Mouse (Mus musculus): Measurements from ENCODE around the gene Zc3h13. TPM values are rescaled to one million over a fixed set of nuclear protein-coding genes. Genes with fewer than 3 reads are reported as not detected.

Gene Zc3h13
- polyA plus RNA-seq, 1 experiment from 2014 or later, result 23.2 TPM

GRCm38 (mm10) chr14:75377612-75378011 is 93.4 kb downstream of the Zc3h13 start:
- ATAC-seq (replicated peaks; ENCODE audit: extremely low read depth, insufficient read depth, low FRiP score), result no peak
- Histone ChIP-seq H3K9ac (ENCODE audit: low read length) (no peak overlapping the region), H3K27ac (ENCODE audit: low read length) (no peak overlapping the region), H3K36me3 (ENCODE audit: control insufficient read depth, insufficient read depth) (no peaks in the 10 kb centered on the region), H3K4me2 (ENCODE audit: low read depth, low read length) (no peak overlapping the region), H3K27me3 (ENCODE audit: control insufficient read depth, insufficient read depth, low read length) (no peaks in the 10 kb centered on the region), H3K4me1 (ENCODE audit: control insufficient read depth, insufficient read depth, low read length) (no peaks in the 10 kb centered on the region), H3K4me3 (ENCODE audit: low read length) (no peak overlapping the region), H3K9me3 (replicated peaks; ENCODE audit: control insufficient read depth, low read length) (no peaks in the 10 kb centered on the region)
- WGBS, result 73% methylated on average over 7 of the region's 7 CpGs

Small RNA genes lying within 50 kb of the gene (microRNA-seq; reads per million reads assigned to microRNA genes)
- gene Gm44482, result not detected

Other genes starting within 250 kb of the Zc3h13 start
- gene Lrrc63, start 153.5 kb upstream of the Zc3h13 start, polyA plus RNA-seq (2015; fragmentation: Nextera tagmentation; extraction: Ambion mirVana), result 0.07 TPM in 2 replicates
- 32.7 and 47.5 TPM in 2 replicates for gene Lcp1, start 153.3 kb upstream of the Zc3h13 start, polyA plus RNA-seq (2015; fragmentation: Nextera tagmentation; extraction: Ambion mirVana)
- gene Cpb2, start 42.1 kb upstream of the Zc3h13 start, polyA plus RNA-seq (2015; fragmentation: Nextera tagmentation; extraction: Ambion mirVana), result 0.12 and 0.21 TPM in 2 replicates
- not detected in 2 replicates for gene Siah3, start 171.6 kb downstream of the Zc3h13 start, polyA plus RNA-seq (2015; fragmentation: Nextera tagmentation; extraction: Ambion mirVana)

All from heart, embryonic 16.5 days (tissue).